Mouse (Mus musculus) monocyte, adult 5-6 weeks (primary cell): ENCODE results near the gene Kpna4. TPM values are rescaled to one million over a fixed set of nuclear protein-coding genes. Genes with fewer than 3 reads are reported as not detected.

Source experiments
- ATAC-seq: fragments of 153-309, 156-312 bp; replicated peaks from 2 replicates; pipeline ENCODE4 v1.8.0; 2017; ENCODE audit warnings: mild to moderate bottlenecking; ENCODE audit not compliant: low TSS enrichment, insufficient number of reproducible peaks, severe bottlenecking, poor library complexity, low FRiP score
- total RNA-seq: library from RNA; stranded (forward); fragments of 200-1000, 200-491, 200-594 nt; gene quantifications from 3 replicates; pipeline ENCODE4 v1.2.3, GENCODE M21; 2017

Kpna4 gene
- total RNA-seq, 1 experiment from 2014 or later: 173 TPM

DNA sequence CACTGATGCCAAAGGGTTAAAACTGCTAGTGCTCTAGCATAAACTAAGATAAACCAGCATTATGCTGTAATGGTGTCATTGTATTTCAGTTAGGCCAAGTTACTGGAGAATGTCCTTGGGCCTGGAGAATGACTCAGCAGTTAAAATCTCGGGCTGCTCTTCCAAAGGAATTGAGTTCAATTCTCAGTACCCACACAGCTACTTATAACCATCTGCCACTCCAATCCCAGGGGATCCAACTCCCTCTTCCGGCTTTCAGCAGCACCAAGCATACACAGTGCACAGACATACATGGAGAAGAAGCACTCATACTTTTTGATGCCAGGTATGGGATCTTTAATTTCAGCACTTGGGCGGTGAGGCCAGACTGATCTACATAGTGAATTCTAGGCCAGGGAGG, 8.1 kb downstream of the Kpna4 start:
- ATAC-seq: no peak

DNA sequence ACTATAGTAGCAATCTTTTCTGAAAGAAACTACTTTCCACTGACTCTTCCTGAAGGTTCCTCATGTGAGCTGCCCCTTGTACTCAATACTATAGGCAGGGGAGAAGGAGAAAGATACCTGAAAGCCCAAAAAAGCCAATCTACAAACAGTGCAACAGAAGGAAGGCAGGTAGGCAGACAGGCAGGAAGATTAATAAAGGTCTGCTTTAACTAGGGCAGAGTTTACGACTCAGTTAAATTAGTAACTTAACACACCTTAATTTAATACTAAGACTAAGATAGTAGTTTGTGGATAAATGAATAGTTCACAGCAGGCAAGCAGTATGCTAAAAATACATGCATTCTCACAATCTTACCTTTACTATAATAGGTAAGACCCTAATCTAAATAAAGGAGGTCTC, 12.2 kb downstream of the Kpna4 start:
- ATAC-seq: no peak

DNA sequence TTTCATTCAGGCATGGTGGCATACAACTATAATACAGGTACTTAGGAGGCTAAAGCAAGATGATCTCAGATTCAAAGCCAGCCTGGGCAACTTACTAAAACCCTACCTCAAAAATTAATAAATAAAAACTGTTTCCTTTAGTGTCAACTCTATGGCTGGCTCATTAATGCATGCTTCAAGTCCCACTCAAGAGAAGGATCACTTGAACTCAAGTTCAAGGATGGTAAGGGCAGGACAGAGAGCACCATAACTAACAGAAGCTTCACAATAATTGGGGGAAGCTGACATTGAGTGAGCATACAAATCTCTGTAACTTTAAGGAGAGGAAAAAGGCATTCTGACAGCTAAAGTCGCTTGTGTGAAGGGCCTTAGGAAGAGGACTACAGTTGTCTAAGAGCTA, 13.0 kb downstream of the Kpna4 start:
- no peak for ATAC-seq

DNA sequence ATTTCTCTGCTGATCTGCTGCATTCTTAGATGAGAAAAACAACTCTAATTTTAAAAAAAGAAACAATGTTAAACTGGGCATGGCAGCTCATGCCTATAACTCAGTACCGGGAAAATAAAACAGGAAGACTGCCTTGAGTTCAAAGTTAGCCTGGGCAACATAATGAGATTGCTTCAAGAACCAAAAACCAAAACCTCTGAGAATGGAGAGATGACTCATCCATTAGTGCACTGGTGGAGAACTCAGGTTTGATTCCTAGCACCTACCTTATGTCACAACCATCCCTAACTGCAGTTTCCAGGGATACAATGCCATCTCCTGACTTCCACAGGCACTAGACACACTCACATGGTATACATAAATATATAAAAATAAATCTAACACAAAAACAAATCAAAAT, 17.8 kb downstream of the Kpna4 start:
- ATAC-seq: no peak

DNA sequence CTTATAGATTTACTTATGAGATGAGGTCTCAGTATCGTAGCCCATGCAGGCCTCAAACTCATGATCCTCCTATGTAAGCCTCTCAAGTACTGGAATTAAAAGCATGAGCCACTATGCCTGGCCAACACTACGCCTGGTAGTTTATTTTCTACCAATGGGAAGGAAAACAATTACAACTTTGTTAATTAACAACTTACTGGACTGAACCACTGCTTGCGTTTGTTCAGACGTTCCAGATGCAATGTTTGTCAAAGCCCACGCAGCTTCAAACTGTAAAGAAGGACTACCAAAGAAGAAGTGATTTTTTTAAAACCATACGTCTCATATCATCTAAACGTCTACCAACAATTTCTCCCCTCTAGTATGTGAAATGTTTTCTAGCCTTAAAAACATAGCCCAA, 32.5 kb downstream of the Kpna4 start:
- ATAC-seq: no peak

DNA sequence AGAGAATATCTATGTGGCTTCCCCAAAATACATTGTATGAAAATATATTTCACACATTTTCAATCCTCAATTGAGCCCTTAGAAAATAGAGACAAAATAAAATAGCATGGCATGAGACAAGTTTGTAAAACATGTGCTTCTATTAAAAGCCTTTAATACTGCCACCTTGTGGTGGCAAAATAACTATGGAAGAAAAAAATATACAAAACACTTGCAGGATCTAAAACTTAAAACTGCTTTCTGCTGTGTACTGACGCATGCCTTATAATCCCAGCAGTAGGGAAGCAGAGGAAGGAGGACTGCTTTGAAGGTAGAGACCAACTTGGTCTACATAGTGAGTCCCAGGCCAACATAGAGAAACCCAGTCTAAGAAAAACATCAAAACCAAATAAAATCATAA, 62.9 kb downstream of the Kpna4 start:
- no peak for ATAC-seq

DNA sequence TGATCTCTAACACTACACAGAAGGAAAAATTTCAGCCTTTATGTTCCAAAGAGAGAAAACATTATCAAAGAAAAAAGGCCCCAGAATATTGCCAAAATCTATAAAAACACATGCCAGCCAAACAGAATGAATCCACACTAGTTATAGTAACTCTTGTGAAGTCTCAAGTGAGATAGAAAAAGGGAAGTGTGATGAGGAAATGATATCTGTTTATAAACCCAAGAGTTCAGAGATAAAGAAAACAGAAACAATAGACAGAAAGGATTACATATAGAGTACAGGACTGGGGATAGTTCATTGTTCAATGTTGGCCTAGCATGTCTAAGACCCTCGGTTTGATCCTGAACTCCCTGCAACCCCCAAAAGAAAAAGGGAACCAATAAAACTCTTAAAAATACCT, 64.1 kb downstream of the Kpna4 start:
- ATAC-seq: no peak

DNA sequence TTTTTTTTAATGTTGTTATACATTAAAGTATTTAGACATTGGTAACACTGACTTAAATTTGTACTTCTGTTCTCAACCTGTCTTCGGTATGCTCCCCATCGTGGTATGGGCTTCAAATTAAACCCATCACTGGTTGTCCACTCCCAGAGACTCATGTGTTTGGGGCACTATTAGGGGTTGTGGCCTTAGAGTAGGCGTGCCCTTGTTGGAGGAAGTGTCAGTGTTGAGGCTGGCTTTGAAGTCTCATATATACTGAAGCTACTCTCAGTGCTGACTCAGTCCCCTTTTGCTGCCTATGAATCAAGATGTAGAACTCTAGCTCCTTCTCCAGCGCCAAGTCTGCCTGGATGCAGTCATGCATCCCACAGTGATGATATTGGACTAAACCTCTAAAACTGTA, 66.2 kb downstream of the Kpna4 start:
- ATAC-seq: no peak; the same call in 1 of the 2 replicates

DNA sequence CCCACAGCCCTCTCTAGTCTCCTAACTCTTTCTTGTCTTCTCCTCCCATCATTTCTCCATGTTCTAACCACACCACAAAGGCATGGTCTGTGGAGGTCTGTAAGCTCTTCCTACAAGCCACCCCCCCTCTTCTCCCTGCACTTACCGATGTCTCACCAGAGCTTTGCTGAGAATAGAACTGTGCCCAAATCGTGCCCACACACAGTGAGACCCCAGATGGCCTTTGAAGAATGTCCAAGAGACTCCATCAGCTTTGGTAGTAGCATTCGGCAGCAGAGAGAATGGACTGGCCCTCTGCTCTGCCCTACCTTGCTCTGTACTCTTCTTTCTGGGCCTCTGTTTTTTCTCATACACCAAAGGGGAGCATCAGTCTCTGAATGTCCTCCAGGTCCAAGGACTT, 71.0 kb downstream of the Kpna4 start:
- no peak for ATAC-seq

DNA sequence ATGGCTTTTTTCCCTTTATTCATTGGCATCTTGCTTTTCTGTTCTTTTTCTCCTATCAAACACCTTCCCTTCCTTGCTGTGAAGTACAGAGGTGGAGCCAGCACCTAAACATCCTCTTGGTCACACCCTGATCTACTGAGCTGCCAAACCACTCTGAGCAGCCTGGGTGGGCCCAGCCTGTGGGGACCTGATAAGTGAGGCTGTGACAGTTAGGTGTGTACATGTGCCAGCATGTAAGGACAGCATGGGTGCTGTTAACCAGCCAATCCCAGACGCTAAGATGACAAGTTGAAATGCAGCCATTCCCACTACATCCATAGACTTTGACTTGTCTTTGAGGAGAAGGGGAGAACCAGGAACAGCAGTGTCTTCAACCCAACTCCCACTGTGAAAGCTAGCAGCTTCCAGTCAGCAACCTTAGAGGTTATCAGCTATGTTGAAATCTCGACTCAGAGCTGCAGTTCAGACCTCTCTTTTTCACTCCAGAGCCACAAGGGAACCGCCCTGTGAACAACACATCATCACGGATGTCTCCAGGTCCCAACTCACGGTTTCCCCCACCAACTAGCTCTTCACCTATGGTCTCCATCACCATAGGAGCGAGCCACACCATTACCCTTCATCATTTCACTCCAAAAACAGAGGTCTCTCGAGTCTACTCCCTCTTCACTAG, 72.0 kb downstream of the Kpna4 start:
- no peak for ATAC-seq

DNA sequence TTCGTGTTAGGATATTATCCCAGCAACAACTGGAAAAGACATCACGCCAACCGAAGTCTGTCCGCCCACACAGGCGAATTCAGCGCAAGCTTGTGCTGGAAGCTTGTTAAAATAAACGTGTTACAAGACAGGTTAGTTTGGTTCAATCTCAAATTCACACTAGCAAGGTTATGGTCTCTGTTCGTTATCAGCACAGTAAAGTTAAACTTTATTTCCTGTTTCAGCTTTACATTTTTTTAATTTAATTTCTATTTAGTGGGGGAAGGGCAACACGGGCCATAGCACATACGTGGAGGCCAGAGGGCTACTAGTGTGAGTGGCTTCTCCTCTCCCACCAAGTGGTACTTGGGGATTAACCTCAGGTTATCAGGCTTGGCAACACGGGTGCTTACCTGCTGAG, 75.0 kb downstream of the Kpna4 start:
- ATAC-seq: no peak

DNA sequence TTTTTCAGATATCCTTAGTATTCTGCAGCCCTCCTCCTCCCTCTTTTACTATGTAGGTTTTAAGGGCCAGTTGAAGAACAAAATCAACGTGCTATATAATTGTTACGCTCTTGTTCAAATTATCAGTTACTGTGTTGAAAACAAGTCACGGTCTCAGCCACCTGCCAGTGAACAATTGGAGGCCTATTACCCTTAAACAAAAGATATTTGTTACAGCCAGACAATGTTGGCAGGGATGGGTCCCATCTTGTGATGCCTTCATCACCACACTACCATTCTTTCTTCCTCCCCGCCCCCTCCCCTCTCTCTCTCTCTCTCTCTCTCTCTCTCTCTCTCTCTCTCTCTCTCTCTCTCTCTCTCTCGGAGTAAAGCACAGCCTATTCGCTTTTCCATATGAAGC, 77.9 kb downstream of the Kpna4 start:
- no peak for ATAC-seq

DNA sequence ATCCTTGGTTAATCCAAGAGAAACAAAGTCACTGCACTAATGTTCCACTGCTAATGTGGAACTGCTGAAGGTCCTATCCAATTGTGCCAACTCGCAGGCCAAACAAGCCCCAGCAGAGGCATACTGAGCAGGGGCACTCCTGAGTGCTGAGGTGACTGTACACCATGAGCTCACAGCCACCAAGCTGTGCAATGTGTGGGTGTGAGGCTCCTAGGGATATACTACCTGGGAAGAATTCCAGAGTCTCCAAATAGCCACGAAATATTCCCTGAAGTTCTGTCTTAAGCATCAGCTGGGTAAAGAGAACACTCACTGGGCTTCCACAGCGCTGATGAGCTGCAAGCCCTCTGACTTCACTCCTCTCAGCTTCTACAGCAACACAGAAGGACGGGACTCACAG, 79.2 kb downstream of the Kpna4 start:
- ATAC-seq: no peak

DNA sequence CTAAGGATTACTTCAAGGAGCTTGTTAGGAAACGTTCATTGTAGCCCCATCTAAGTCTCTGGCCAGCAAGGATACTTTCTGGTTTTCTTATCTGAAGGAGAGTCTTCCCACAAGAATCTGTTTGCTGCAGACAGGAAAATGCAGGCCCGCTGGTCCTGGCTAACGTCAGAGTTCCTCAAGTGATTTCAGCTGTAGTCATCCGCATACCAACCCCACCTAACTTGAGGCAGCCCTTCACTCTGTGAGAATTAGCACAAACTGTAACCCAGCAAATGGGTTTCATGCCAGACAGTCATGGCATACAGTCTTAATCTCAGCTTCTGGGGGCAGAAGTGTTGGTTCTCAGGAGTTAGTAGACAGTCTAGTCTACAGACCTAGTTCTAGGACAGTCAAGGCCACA, 80.4 kb downstream of the Kpna4 start:
- ATAC-seq: no peak

DNA sequence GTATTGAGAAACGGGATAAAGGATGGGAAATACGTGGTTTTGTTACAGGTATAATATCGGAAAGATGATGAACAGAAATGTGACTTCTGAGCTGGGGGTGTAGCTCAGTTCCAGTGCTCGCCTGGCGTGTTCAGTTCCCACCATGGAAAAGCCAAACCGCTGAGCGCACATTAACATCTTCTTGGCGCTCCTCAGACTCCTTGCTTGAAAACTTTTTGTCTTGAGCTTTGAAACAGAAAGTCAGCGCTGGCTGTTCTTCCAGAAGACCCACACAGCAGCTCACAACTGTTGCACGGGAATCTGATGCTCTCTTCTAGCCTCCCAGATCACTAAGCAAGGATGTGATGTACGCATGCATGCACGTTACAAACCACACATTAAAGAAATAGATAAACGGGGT, 81.2 kb downstream of the Kpna4 start:
- ATAC-seq: no peak

DNA sequence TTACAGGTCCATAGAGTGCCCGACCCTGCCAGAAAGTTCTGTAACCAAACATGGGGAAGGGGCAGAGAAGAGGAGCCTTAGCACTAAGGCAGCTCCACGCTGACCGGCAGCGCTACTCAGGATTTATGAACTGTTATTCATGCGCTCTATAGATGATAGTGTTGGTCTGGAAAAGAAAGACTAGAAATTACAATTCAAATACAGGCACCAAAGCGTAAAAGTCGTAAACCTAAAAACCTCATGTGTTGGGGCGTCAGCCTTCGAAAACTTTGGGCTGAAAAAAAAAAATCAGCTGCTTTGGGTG, 81.6 kb downstream of the Kpna4 start:
- ATAC-seq: 0 out of 2 replicates have a peak, but pooled peaks have one; percentile 10

DNA sequence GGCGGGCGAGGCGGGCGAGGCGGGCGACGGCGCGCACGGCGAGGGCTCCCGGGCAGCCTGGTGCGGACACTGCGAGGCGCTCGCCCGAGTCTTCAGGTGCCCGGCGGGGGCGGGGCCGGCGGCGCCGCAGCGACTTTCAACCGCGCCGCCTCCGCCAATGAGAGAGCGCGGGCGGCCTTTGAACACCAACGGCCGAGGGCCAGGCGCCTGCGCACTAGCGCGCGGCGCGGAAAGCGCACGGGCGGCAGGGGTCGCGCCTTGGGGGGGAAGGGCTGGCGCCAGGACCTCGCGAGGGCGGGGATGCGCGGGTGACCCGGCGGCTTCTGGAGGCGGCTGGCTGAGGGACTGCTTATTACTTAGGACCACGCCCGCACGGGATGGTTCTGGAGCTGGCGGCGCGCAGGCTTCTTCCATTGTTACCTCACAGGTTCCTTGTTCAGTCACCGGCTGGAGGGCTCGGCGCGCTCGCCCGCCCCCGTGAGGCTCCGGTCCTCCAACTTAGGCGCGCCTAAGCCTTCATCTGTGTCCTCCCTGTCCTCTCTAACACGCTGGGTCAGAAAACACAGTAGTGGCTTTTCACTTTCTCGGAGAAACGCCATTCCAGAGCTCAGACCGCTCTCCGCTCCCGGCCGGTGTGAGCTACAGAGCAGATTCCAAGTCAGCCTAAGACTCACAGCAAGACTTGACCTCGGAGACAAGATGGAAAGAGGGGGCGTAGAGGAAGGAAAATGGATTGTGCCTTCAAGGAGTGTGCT, 82.1 kb downstream of the Kpna4 start, which contains the start of gene Trim59:
Trim59 (minus strand) TSS at position 111 of the 755 bp plus-strand sequence.
- ATAC-seq: peak; percentile 57

DNA sequence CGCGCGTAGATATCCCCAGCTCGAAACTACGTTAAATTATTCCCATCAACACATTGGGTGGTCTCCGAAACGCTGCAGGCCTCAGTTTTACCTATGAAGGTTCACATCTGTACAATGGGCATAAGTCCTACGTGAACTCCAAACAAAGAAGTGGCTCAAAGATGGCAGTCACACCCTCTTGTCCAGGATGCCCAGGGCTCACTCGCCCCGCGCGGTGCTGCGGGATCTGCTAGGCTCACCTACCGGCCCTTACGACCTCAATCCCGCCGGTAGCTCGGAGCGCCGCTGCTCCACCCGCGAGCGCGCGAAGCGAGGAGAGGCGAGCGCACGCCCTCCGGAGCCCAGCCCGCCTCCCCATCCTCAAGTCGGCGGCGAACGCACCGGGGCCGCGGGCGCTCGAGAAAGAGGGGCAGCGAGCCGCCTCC, 82.7 kb downstream of the Kpna4 start:
- ATAC-seq: peak; percentile 31

DNA sequence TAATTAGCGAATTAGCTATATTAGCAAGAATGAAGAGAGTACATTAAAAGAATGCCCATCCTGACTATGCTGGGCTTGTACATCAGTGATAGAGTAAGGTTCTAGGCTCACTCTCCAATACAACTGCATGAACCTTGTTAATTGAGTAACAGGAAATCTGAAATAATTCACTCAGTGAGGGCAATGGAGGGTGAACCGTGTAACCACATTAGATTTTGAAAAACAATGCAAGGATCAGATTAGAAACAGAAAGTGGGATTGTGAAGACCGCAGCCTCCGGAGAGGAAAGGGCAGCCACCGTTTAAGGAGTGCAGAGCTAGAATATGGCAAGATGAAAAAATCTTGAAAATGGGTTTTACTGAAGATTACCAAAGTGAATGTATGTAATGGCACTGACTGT, 85.6 kb downstream of the Kpna4 start:
- no peak for ATAC-seq

DNA sequence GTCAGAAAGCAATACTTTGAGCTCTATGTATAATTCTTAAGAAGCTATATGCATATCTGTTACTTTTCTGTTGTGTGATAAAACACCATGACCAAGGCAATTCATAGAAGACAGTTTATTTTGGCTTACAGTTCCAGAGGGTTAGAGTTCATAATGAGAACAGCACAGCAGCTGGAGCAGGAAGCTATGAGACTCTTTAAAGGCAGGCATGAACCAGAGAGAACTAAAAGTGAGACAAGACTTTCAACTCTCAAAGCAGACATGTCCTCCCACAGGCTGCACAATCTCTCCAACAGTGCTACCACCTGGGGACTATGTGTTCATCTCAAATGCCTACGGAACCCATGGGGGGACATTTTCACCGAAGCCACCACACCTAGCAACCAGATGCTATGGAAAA, 86.8 kb downstream of the Kpna4 start:
- no peak for ATAC-seq
